Mouse (Mus musculus): Measurements from ENCODE around the gene Epn1. TPM values are rescaled to one million over a fixed set of nuclear protein-coding genes. Genes with fewer than 3 reads are reported as not detected.

Gene Epn1
- total and polyA plus RNA-seq, 3 experiments: 41.9 to 101 (median 72.9) TPM

DNA sequence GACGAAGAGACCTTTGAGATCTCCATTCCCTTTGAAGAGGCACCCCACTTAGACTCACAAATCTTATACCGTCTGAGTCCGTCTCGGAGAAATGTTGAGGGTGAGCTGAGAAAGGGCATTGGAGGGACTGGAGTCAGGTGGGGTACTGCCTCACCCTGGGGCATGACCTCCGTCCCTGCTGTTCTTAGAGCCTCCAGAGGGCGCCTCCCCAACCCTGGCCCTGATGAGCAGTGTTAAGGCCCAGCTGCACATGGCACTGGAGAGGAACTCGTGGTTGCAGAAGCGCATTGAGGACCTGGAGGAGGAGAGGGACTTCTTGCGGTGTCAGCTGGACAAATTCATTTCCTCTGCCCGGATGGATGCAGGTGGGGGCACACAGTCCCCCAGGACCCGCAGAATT lies 22.2 kb upstream of the Epn1 start:
- Histone ChIP-seq H3K9ac (ENCODE audit: insufficient read depth, low read depth) (no peak overlapping the region), H3K4me2 (ENCODE audit: insufficient read depth, low read depth, poor library complexity, severe bottlenecking) (no peak overlapping the region), H3K79me2 (replicated peaks; ENCODE audit: control insufficient read depth, extremely low read depth, insufficient read depth, poor library complexity, severe bottlenecking) (peaks cover 3% of the 10 kb centered on the region), H3K4me1 (ENCODE audit: control insufficient read depth in 1 of 2, insufficient read depth in 2 of 2) (peaks cover 2 to 26% of the 10 kb centered on the region in 2 experiments; a peak in 3 of 4 replicates), H3K27ac (ENCODE audit: insufficient read depth, low read depth) (no peak overlapping the region), H3K9me3 (replicated peaks; ENCODE audit: low read length) (no peaks in the 10 kb centered on the region), H3K36me3 (replicated peaks in 1 of 2; ENCODE audit: control insufficient read depth in 1 of 2, insufficient read depth in 1 of 2, low read length in 1 of 2) (peaks cover 0 to 15% of the 10 kb centered on the region in 2 experiments), H3K4me3 (replicated peaks in 1 of 3; ENCODE audit: low read depth in 2 of 3, low read length in 2 of 3, poor library complexity in 1 of 3) (no peak overlapping the region), H3K27me3 (replicated peaks) (no peaks in the 10 kb centered on the region)
- peak; percentile 60 for DNase-seq (ENCODE audit: extremely low read depth)
- in situ Hi-C loops (cut with MboI; ENCODE audit: low pct_ligation_motif_present, low pct_unique_long_range_greater_than_20kb, low sequenced_read_pairs): no loop called here
- TF ChIP-seq SMC3 (IDR thresholded peaks at IDR 0.05; ENCODE audit: low read depth, low read length): peak; percentile 47
- TF ChIP-seq TCF12 (IDR thresholded peaks at IDR 0.05; ENCODE audit: low read depth, low read length): no peak
- peak; percentile 86 for TF ChIP-seq MAX (IDR thresholded peaks at IDR 0.05; ENCODE audit: low read length)
- peak; percentile 63 for TF ChIP-seq MYC (IDR thresholded peaks at IDR 0.05; ENCODE audit: low read depth, low read length)
- no peak for TF ChIP-seq ELF1 (IDR thresholded peaks at IDR 0.05; ENCODE audit: low read depth, low read length)
- peak; percentile 9 for TF ChIP-seq RAD21 (IDR thresholded peaks at IDR 0.05; ENCODE audit: low read depth, low read length)
- TF ChIP-seq CTCF (conservative IDR thresholded peaks at IDR 0.05 in 1 of 2, IDR thresholded peaks at IDR 0.05 in 1 of 2; ENCODE audit: low read depth in 2 of 2, low read length in 2 of 2): peak in 1 of 2 experiments; percentile 60; a peak in 2 of 4 replicates
- dilution Hi-C loops (cut with MboI; ENCODE audit: extremely low pct_ligation_motif_present, extremely low pct_unique_long_range_greater_than_20kb, low sequenced_read_pairs): no loop called here

DNA sequence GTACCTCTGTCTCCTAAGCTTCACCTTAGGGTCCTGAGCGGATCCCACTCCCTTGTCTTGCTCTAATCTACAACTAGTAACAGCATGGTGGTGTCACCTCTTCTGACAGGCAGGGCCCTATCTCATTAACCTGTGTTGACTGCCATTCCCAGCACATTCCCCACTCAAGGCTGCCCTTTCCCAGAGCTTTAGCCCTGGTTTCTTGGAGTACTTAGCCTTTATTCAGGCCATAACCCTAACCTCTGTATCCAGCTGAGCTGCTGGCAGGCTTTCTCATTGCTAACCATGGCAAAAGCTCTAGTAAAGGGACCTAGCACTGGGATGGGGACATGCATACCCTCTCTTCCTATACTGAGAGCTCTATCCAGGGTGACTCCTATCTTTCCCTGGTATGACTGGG lies 21.4 kb upstream of the Epn1 start:
- H3K4me2 ChIP-seq (ENCODE audit: insufficient read depth, low read depth, poor library complexity, severe bottlenecking): no peak overlapping the region
- H3K4me3 ChIP-seq (replicated peaks in 1 of 3; ENCODE audit: low read depth in 2 of 3, low read length in 2 of 3, poor library complexity in 1 of 3): no peak overlapping the region
- H3K36me3 ChIP-seq (replicated peaks in 1 of 2; ENCODE audit: control insufficient read depth in 1 of 2, insufficient read depth in 1 of 2, low read length in 1 of 2): peaks cover 0 to 8% of the 10 kb centered on the region in 2 experiments
- no peak for TF ChIP-seq CTCF (conservative IDR thresholded peaks at IDR 0.05 in 1 of 2, IDR thresholded peaks at IDR 0.05 in 1 of 2; ENCODE audit: low read depth in 2 of 2, low read length in 2 of 2)
- no peak for TF ChIP-seq SMC3 (IDR thresholded peaks at IDR 0.05; ENCODE audit: low read depth, low read length)
- TF ChIP-seq MEF2A (IDR thresholded peaks at IDR 0.05; ENCODE audit: borderline replicate concordance, low read depth, low read length): no peak
- TF ChIP-seq POLR2AphosphoS2 (IDR thresholded peaks at IDR 0.05; ENCODE audit: low read depth, low read length): no peak
- TF ChIP-seq USF1 (IDR thresholded peaks at IDR 0.05; ENCODE audit: low read depth, low read length): no peak
- TF ChIP-seq TCF12 (IDR thresholded peaks at IDR 0.05; ENCODE audit: low read depth, low read length): no peak
- TF ChIP-seq MAZ (IDR thresholded peaks at IDR 0.05; ENCODE audit: low read depth, low read length): no peak
- no peak for TF ChIP-seq ZMIZ1 (IDR thresholded peaks at IDR 0.05; ENCODE audit: low read depth, low read length)
- no peak for TF ChIP-seq ZNF384 (IDR thresholded peaks at IDR 0.05; ENCODE audit: low read depth, low read length)
- TF ChIP-seq CHD2 (IDR thresholded peaks at IDR 0.05; ENCODE audit: low read length): no peak
- TF ChIP-seq BHLHE40 (IDR thresholded peaks at IDR 0.05; ENCODE audit: low read depth, low read length): no peak
- TF ChIP-seq IRF4 (IDR thresholded peaks at IDR 0.05; ENCODE audit: low read depth, low read length): no peak
- no peak for TF ChIP-seq SIN3A (IDR thresholded peaks at IDR 0.05; ENCODE audit: low read length)
- no peak for TF ChIP-seq JUND (conservative IDR thresholded peaks at IDR 0.05; ENCODE audit: low read depth, low read length)
- TF ChIP-seq JUN (IDR thresholded peaks at IDR 0.05; ENCODE audit: insufficient read depth, low read depth, low read length): no peak
- no peak for TF ChIP-seq GABPA (IDR thresholded peaks at IDR 0.05; ENCODE audit: insufficient replicate concordance, low read depth, low read length)
- no peak for TF ChIP-seq MYC (IDR thresholded peaks at IDR 0.05; ENCODE audit: low read depth, low read length)
- no peak for TF ChIP-seq ZKSCAN1 (IDR thresholded peaks at IDR 0.05; ENCODE audit: borderline replicate concordance, low read depth, low read length)
- TF ChIP-seq RCOR1 (conservative IDR thresholded peaks at IDR 0.05; ENCODE audit: low read depth, low read length): no peak
- H3K27ac ChIP-seq (ENCODE audit: insufficient read depth, low read depth): no peak overlapping the region
- no peaks in the 10 kb centered on the region for H3K27me3 ChIP-seq (replicated peaks)
- H3K9ac ChIP-seq (ENCODE audit: insufficient read depth, low read depth): no peak overlapping the region
- peaks cover 2 to 26% of the 10 kb centered on the region in 2 experiments; a peak in 3 of 4 replicates for H3K4me1 ChIP-seq (ENCODE audit: control insufficient read depth in 1 of 2, insufficient read depth in 2 of 2)
- H3K9me3 ChIP-seq (replicated peaks; ENCODE audit: low read length): no peaks in the 10 kb centered on the region
- in situ Hi-C loops (cut with MboI; ENCODE audit: low pct_ligation_motif_present, low pct_unique_long_range_greater_than_20kb, low sequenced_read_pairs): no loop called here
- no peak for DNase-seq (ENCODE audit: extremely low read depth)
- dilution Hi-C loops (cut with MboI; ENCODE audit: extremely low pct_ligation_motif_present, extremely low pct_unique_long_range_greater_than_20kb, low sequenced_read_pairs): no loop called here
- H3K79me2 ChIP-seq (replicated peaks; ENCODE audit: control insufficient read depth, extremely low read depth, insufficient read depth, poor library complexity, severe bottlenecking): peaks cover 11% of the 10 kb centered on the region
